Mouse (Mus musculus) neural tube, embryonic 13.5 days (tissue): ENCODE measurements around the gene Pde3b. TPM values are rescaled to one million over a fixed set of nuclear protein-coding genes. Genes with fewer than 3 reads are reported as not detected.
"Not testable (repeated sequence)": the region's sequence is repeated elsewhere in the genome, so short reads cannot be mapped to it uniquely, and the experiment has no call there.

Experiments used
- ATAC-seq: fragments of 200-750 bp; cut with Nextera tagmentation; 2 replicates; pipeline ENCODE4 v1.8.0; 2017; ENCODE audit warnings: low read depth, mild to moderate bottlenecking, moderate TSS enrichment, moderate library complexity
- H3K27ac ChIP-seq: fragments of 300-500 bp; sonication (generic); replicated peaks from 2 replicates; pipeline ENCODE4 v1.5.1; 2015; ENCODE audit warnings: moderate library complexity, mild to moderate bottlenecking, inconsistent platforms
- H3K27me3 ChIP-seq: fragments of 300-500 bp; sonication (generic); 2 replicates; pipeline ENCODE4 v1.6.1; 2015; ENCODE audit warnings: mild to moderate bottlenecking, inconsistent platforms
- H3K36me3 ChIP-seq: fragments of 300-500 bp; sonication (generic); 2 replicates; pipeline ENCODE4 v1.6.1; 2015; ENCODE audit warnings: mild to moderate bottlenecking, inconsistent platforms
- H3K4me1 ChIP-seq: fragments of 300-500 bp; sonication (generic); replicated peaks from 2 replicates; pipeline ENCODE4 v1.6.1; 2015; ENCODE audit warnings: inconsistent platforms
- H3K4me2 ChIP-seq: fragments of 300-500 bp; sonication (generic); 2 replicates; pipeline ENCODE4 v1.6.1; 2015; ENCODE audit warnings: inconsistent platforms, mild to moderate bottlenecking, moderate library complexity
- H3K4me3 ChIP-seq: fragments of 300-500 bp; sonication (generic); 2 replicates; pipeline ENCODE4 v1.5.1; 2015; ENCODE audit warnings: mild to moderate bottlenecking, inconsistent platforms
- H3K9ac ChIP-seq: fragments of 300-500 bp; sonication (generic); 2 replicates; pipeline ENCODE4 v1.6.1; 2015; ENCODE audit warnings: moderate library complexity, mild to moderate bottlenecking, inconsistent platforms
- H3K9me3 ChIP-seq: fragments of 300-500 bp; sonication (generic); 2 replicates; pipeline ENCODE4 v1.6.1; 2016; ENCODE audit warnings: inconsistent platforms
- WGBS: fragments of 180-500 bp; shearing (Covaris S2); methylation state at CpG from one replicate; pipeline ENCODE4 v1.1.7; 2015; 5-methylcytosine and 5-hydroxymethylcytosine counted together
- polyA plus RNA-seq: library from polyadenylated mRNA; unstranded; fragments of >200 nt; fragmentation: Nextera tagmentation; extraction: Ambion mirVana; gene quantifications from 2 replicates; pipeline ENCODE4 v1.2.1, GENCODE M21; 2015

Gene Pde3b
- polyA plus RNA-seq, 1 experiment from 2014 or later, result 4.8 TPM

GRCm38 (mm10) chr7:114480196-114480989 lies 65.3 kb downstream of the Pde3b start:
- H3K27me3 ChIP-seq, result no peaks in the 10 kb centered on the region
- no peaks in the 10 kb centered on the region for H3K9me3 ChIP-seq
- no peaks in the 10 kb centered on the region for H3K36me3 ChIP-seq
- H3K4me3 ChIP-seq, result no peak overlapping the region
- H3K4me1 ChIP-seq, result no peaks in the 10 kb centered on the region
- ATAC-seq, result no peak
- no peak overlapping the region for H3K27ac ChIP-seq
- WGBS, result 73% methylated on average over 6 of the region's 6 CpGs
- no peak overlapping the region for H3K9ac ChIP-seq
- no peak overlapping the region for H3K4me2 ChIP-seq

DNA sequence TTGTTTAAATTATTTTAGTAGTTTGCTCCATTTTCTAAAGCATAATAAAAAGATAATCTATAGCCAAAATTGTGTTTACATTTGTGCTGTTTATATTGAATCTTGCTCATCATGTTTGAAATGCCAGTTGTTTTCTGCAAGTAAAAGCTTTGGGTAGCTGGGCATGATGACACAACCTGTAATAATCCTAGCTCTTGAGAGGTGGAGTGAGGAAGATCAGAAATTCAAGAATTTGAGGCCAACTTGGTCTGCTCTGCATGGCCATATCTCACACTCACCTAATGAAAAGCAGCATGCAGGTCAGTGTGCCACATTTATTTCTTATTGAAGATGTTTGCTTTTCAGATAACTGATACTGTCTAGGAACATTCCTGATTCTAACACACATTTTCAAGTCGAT lies 65.9 kb downstream of the Pde3b start:
- no peaks in the 10 kb centered on the region for H3K4me1 ChIP-seq

GRCm38 (mm10) chr7:114481429-114481931 lies 66.4 kb downstream of the Pde3b start:
- no peak for ATAC-seq
- WGBS, result 67% methylated on average over 2 of the region's 2 CpGs
- H3K27me3 ChIP-seq, result no peaks in the 10 kb centered on the region
- no peak overlapping the region for H3K9ac ChIP-seq
- no peaks in the 10 kb centered on the region for H3K4me1 ChIP-seq
- H3K27ac ChIP-seq, result no peak overlapping the region
- no peak overlapping the region for H3K4me3 ChIP-seq
- no peaks in the 10 kb centered on the region for H3K36me3 ChIP-seq
- H3K9me3 ChIP-seq, result no peaks in the 10 kb centered on the region
- H3K4me2 ChIP-seq, result no peak overlapping the region

More for the DNA sequence above, 65.9 kb downstream of the Pde3b start:
- Histone ChIP-seq H3K4me2 (no peak overlapping the region), H3K36me3 (no peaks in the 10 kb centered on the region), H3K27ac (no peak overlapping the region), H3K9me3 (no peaks in the 10 kb centered on the region), H3K4me3 (no peak overlapping the region), H3K9ac (no peak overlapping the region), H3K27me3 (no peaks in the 10 kb centered on the region)
- ATAC-seq, result no peak
- 85% methylated on average over 1 of the region's 1 CpGs for WGBS

DNA sequence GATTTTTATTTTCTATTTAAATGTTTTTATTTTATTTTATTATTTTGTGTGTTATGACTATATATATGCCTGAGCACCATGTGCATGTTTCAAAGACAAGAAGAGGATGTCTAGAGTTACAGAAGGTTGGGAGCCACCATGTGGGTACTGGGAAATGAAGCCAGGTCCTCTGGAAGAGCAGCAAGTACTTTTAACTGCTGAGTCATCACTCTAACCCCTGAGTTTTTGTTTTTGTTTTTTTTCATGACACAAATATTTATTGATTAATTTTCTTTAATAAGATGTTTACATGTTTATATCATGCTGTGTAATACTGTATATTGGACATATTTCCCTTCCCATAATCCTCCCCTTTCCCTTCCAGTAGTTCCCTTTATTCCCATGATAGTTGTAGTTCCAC lies 77.5 kb downstream of the Pde3b start:
- Histone ChIP-seq H3K4me1 (no peaks in the 10 kb centered on the region), H3K27me3 (no peaks in the 10 kb centered on the region), H3K36me3 (no peaks in the 10 kb centered on the region), H3K4me2 (no peak overlapping the region), H3K9ac (no peak overlapping the region), H3K4me3 (no peak overlapping the region), H3K27ac (no peak overlapping the region), H3K9me3 (no peaks in the 10 kb centered on the region)
- ATAC-seq, result no peak

- Histone ChIP-seq H3K27ac (no peak overlapping the region), H3K4me2 (no peak overlapping the region), H3K9ac (no peak overlapping the region), H3K4me3 (no peak overlapping the region), H3K9me3 (no peaks in the 10 kb centered on the region), H3K36me3 (no peaks in the 10 kb centered on the region), H3K4me1 (no peaks in the 10 kb centered on the region), H3K27me3 (no peaks in the 10 kb centered on the region)
- 92% methylated on average over 5 of the region's 5 CpGs for WGBS
- ATAC-seq, result no peak
Measured at GRCm38 (mm10) chr7:114494033-114494432, 79.0 kb downstream of the Pde3b start.

DNA sequence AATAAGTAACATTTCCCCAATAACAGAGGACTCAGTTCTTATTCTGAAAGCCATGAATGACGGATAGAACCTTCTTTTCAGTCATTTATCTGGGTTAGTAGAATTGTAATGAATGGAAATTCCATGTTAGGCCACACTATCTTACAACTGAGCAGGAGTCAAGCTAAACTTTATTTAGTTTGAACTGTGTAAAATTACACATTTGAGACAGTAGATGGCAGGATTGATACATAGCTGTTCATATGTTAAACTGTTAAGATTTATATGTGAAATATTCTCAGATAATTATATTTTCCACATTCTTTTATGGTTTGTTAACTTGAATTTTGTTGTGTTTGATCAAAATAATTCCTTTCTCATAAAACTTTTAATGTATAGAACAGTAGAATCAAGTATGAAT lies 84.2 kb downstream of the Pde3b start:
- no peak overlapping the region for H3K4me3 ChIP-seq
- H3K9ac ChIP-seq, result no peak overlapping the region
- H3K36me3 ChIP-seq, result no peaks in the 10 kb centered on the region
- no peak overlapping the region for H3K4me2 ChIP-seq
- H3K9me3 ChIP-seq, result no peaks in the 10 kb centered on the region
- H3K27ac ChIP-seq, result no peak overlapping the region
- H3K27me3 ChIP-seq, result no peaks in the 10 kb centered on the region
- no peak for ATAC-seq
- 91% methylated on average over 1 of the region's 1 CpGs for WGBS
- H3K4me1 ChIP-seq, result no peaks in the 10 kb centered on the region

GRCm38 (mm10) chr7:114508879-114509278 lies 93.8 kb downstream of the Pde3b start:
- no peak overlapping the region for H3K4me3 ChIP-seq
- H3K4me1 ChIP-seq, result no peaks in the 10 kb centered on the region
- no peak for ATAC-seq
- H3K36me3 ChIP-seq, result no peaks in the 10 kb centered on the region
- no peak overlapping the region for H3K4me2 ChIP-seq
- no peaks in the 10 kb centered on the region for H3K27me3 ChIP-seq
- H3K9ac ChIP-seq, result no peak overlapping the region
- H3K27ac ChIP-seq, result no peak overlapping the region
- no peaks in the 10 kb centered on the region for H3K9me3 ChIP-seq
- WGBS, result 92% methylated on average over 2 of the region's 2 CpGs

- H3K27me3 ChIP-seq, result no peaks in the 10 kb centered on the region
- H3K4me3 ChIP-seq, result no peak overlapping the region
- H3K36me3 ChIP-seq, result 0 out of 2 replicates have a peak, but pooled peaks cover 3% of the 10 kb centered on the region
- H3K27ac ChIP-seq, result no peak overlapping the region
- no peaks in the 10 kb centered on the region for H3K4me1 ChIP-seq
- WGBS, result 100% methylated on average over 1 of the region's 1 CpGs
- H3K4me2 ChIP-seq, result no peak overlapping the region
- ATAC-seq, result no peak
- no peaks in the 10 kb centered on the region for H3K9me3 ChIP-seq
- no peak overlapping the region for H3K9ac ChIP-seq
Measured at GRCm38 (mm10) chr7:114520122-114520521, 105.0 kb downstream of the Pde3b start.

- Histone ChIP-seq H3K27me3 (no peaks in the 10 kb centered on the region), H3K36me3 (0 out of 2 replicates have a peak, but pooled peaks cover 3% of the 10 kb centered on the region), H3K9ac (no peak overlapping the region), H3K9me3 (no peaks in the 10 kb centered on the region), H3K27ac (no peak overlapping the region), H3K4me2 (no peak overlapping the region), H3K4me3 (no peak overlapping the region), H3K4me1 (no peaks in the 10 kb centered on the region)
- ATAC-seq, result no peak
- WGBS, result 90% methylated on average over 1 of the region's 1 CpGs
Measured at GRCm38 (mm10) chr7:114526245-114526644, 111.2 kb downstream of the Pde3b start.

DNA sequence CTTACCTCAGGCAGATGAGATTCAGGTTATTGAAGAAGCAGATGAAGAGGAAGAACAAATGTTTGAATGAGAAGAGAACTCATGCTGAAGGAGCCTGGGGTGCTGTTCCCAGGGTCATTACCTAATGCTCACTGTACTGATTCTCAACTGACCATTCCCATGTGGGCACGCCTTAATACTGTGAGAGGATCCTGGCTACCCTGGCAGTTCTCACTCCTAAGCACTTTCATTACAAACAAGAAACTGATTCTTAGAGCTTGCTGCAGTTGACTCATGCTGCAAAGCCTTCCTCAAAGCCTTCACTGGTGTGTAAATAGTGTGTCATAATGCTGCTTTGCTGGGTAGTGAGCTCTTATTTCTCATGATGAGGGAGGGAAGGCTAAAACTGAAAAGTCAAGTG lies 121.1 kb downstream of the Pde3b start:
- WGBS, result 100% methylated on average over 1 of the region's 1 CpGs
- H3K9me3 ChIP-seq, result no peaks in the 10 kb centered on the region
- no peak overlapping the region for H3K4me3 ChIP-seq
- no peak for ATAC-seq
- no peak overlapping the region for H3K4me2 ChIP-seq
- no peak overlapping the region for H3K27ac ChIP-seq
- H3K27me3 ChIP-seq, result no peaks in the 10 kb centered on the region
- H3K36me3 ChIP-seq, result peaks cover 24% of the 10 kb centered on the region
- H3K9ac ChIP-seq, result no peak overlapping the region
- no peaks in the 10 kb centered on the region for H3K4me1 ChIP-seq

GRCm38 (mm10) chr7:114562531-114563241 lies 147.6 kb downstream of the Pde3b start, which contains the start of gene Cyp2r1:
Cyp2r1 (minus strand) TSS chr7:114562972.
- peak within 1 kb of the TSS; percentile 65 for H3K4me2 ChIP-seq
- H3K27me3 ChIP-seq, result no peaks in the 10 kb centered on the region
- peak within 1 kb of the TSS; percentile 73 for H3K9ac ChIP-seq
- no peaks in the 10 kb centered on the region for H3K4me1 ChIP-seq
- WGBS, result 2% methylated on average over 56 of the region's 56 CpGs
- H3K9me3 ChIP-seq, result peaks cover 8% of the 10 kb centered on the region; the same call in 1 of the 2 replicates
- peak within 1 kb of the TSS; percentile 80 for H3K27ac ChIP-seq
- H3K4me3 ChIP-seq, result peak within 1 kb of the TSS; percentile 65
- no peaks in the 10 kb centered on the region for H3K36me3 ChIP-seq
- peak; percentile 100 for ATAC-seq

- H3K27ac ChIP-seq, H3K4me2 ChIP-seq, ATAC-seq, H3K27me3 ChIP-seq, H3K9me3 ChIP-seq, H3K9ac ChIP-seq, H3K4me3 ChIP-seq, H3K36me3 ChIP-seq, H3K4me1 ChIP-seq: not testable (repeated sequence)
- 92% methylated on average over 4 of the region's 4 CpGs for WGBS
Measured at GRCm38 (mm10) chr7:114573866-114574265, 158.8 kb downstream of the Pde3b start.
